Mouse (Mus musculus): ENCODE results near the gene Il1rap.

Il1rap gene

GRCm38 (mm10) chr16:26612499-26613220 is 31.2 kb downstream of the Il1rap start:
- in situ Hi-C loops (cut with MboI, MseI) = no loop called here

GRCm38 (mm10) chr16:26623141-26623540 is 41.6 kb downstream of the Il1rap start:
- in situ Hi-C loops (cut with MboI, MseI) = no loop called here

- in situ Hi-C loops (cut with MboI, MseI) = no loop called here
Measured at GRCm38 (mm10) chr16:26626065-26626464, 44.6 kb downstream of the Il1rap start.

- in situ Hi-C loops (cut with MboI, MseI) = no loop called here
Measured at GRCm38 (mm10) chr16:26634800-26635199, 53.3 kb downstream of the Il1rap start.

- in situ Hi-C loops (cut with MboI, MseI) = no loop called here
Measured at GRCm38 (mm10) chr16:26643077-26643476, 61.6 kb downstream of the Il1rap start.

GRCm38 (mm10) chr16:26646066-26646465 is 64.6 kb downstream of the Il1rap start:
- in situ Hi-C loops (cut with MboI, MseI) = no loop called here

GRCm38 (mm10) chr16:26647036-26647435 is 65.5 kb downstream of the Il1rap start:
- in situ Hi-C loops (cut with MboI, MseI) = no loop called here

- in situ Hi-C loops (cut with MboI, MseI) = no loop called here
Measured at GRCm38 (mm10) chr16:26662722-26663436, 81.4 kb downstream of the Il1rap start.

GRCm38 (mm10) chr16:26666401-26666800 is 84.9 kb downstream of the Il1rap start:
- in situ Hi-C loops (cut with MboI, MseI) = no loop called here

GRCm38 (mm10) chr16:26669081-26669480 is 87.6 kb downstream of the Il1rap start:
- in situ Hi-C loops (cut with MboI, MseI) = no loop called here

GRCm38 (mm10) chr16:26680381-26680780 is 98.9 kb downstream of the Il1rap start:
- in situ Hi-C loops (cut with MboI, MseI) = no loop called here

GRCm38 (mm10) chr16:26689771-26690170 is 108.3 kb downstream of the Il1rap start:
- in situ Hi-C loops (cut with MboI, MseI) = no loop called here

- in situ Hi-C loops (cut with MboI, MseI) = no loop called here
Measured at GRCm38 (mm10) chr16:26691294-26691693, 109.8 kb downstream of the Il1rap start.

- in situ Hi-C loops (cut with MboI, MseI) = no loop called here
Measured at GRCm38 (mm10) chr16:26698076-26698475, 116.6 kb downstream of the Il1rap start.

- in situ Hi-C loops (cut with MboI, MseI) = no loop called here
Measured at GRCm38 (mm10) chr16:26700440-26701103, 119.1 kb downstream of the Il1rap start.

GRCm38 (mm10) chr16:26705658-26706371 is 124.3 kb downstream of the Il1rap start:
- in situ Hi-C loops (cut with MboI, MseI) = no loop called here

GRCm38 (mm10) chr16:26706503-26706902 is 125.0 kb downstream of the Il1rap start:
- in situ Hi-C loops (cut with MboI, MseI) = no loop called here

- in situ Hi-C loops (cut with MboI, MseI) = no loop called here
Measured at GRCm38 (mm10) chr16:26710922-26711321, 129.4 kb downstream of the Il1rap start.

- in situ Hi-C loops (cut with MboI, MseI) = no loop called here
Measured at GRCm38 (mm10) chr16:26713538-26714316, 132.2 kb downstream of the Il1rap start.

GRCm38 (mm10) chr16:26722464-26722863 is 141.0 kb downstream of the Il1rap start:
- in situ Hi-C loops (cut with MboI, MseI) = no loop called here

Data from T-helper 1 cell (primary cell).